Mouse (Mus musculus) liver, adult 10 weeks (tissue): Measurements from ENCODE around the gene Gad2. TPM values are rescaled to one million over a fixed set of nuclear protein-coding genes. Genes with fewer than 3 reads are reported as not detected.

Source experiments
- polyA plus RNA-seq: library from polyadenylated mRNA; stranded (reverse); fragments of 350-450 nt; fragmentation: Illumina TruSeq; extraction: RNeasy Lipid Tissue Mini Kit (QIAGEN cat#74804); gene quantifications from one replicate; pipeline ENCODE4 v1.2.3, GENCODE M21; 2014; ENCODE audit warnings: low read depth, low replicate concordance

The Gad2 gene
- not detected for polyA plus RNA-seq

GRCm38 (mm10) chr2:22621828-22622731 lies at the start of gene Gad2:
Gene Gad2, plus strand, starts transcription at chr2:22622205.

Other genes with a start within 250 kb of the Gad2 start
- gene Apbb1ip, start 151.9 kb downstream of the Gad2 start, polyA plus RNA-seq = 3.0 TPM